Mouse (Mus musculus) forebrain, embryonic 14.5 days (tissue): ENCODE data around the gene Mitf. TPM values are rescaled to one million over a fixed set of nuclear protein-coding genes. Genes with fewer than 3 reads are reported as not detected.

Experiments used
- polyA plus RNA-seq: library from polyadenylated mRNA; unstranded; fragments of >200 nt; fragmentation: Nextera tagmentation; extraction: Ambion mirVana; gene quantifications from 2 replicates; pipeline ENCODE4 v1.2.1, GENCODE M21; 2014

Mitf gene
- polyA plus RNA-seq, 1 experiment from 2014 or later = 1.3 TPM

Other genes with a start within 250 kb of the Mitf start
- 38.2 and 39.9 TPM in 2 replicates for gene Frmd4b, start 189.5 kb upstream of the Mitf start, polyA plus RNA-seq